Mouse (Mus musculus): ENCODE data around the gene Sult1b1. TPM values are rescaled to one million over a fixed set of nuclear protein-coding genes. Genes with fewer than 3 reads are reported as not detected.

Sult1b1 gene
- polyA plus RNA-seq (2015; fragmentation: Nextera tagmentation; extraction: Ambion mirVana): not detected in 2 replicates

DNA sequence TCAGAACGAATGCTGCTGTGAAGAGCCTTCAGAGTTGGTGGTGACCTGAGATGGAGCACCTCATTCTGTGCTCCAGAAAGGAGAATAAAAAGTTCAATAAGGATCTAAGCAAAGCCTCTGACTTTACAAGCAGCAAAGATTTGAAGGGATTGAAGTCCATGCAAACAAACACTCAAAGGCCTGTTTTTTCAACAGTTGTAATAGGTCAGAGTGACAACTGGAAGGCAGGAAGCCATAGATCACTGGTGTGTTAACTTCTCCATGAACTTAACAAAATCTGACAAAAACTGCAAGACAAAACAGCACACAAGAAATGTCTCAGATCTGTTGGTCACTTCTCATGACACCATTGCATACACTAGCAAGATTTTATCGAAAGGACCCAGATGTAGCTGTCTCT is at the start of gene Sult1b1:
Sult1b1 (minus strand) TSS at position 85 of the 400 bp plus-strand sequence.
- 95% methylated on average over 2 of the region's 2 CpGs for WGBS

GRCm38 (mm10) chr5:87580389-87580788 is 42.4 kb upstream of the Sult1b1 start:
- Histone ChIP-seq H3K9me3 (ENCODE audit: control insufficient read depth, low read length) (no peaks in the 10 kb centered on the region), H3K36me3 (ENCODE audit: control insufficient read depth, insufficient read depth, low read length) (no peaks in the 10 kb centered on the region), H3K27me3 (replicated peaks; ENCODE audit: control insufficient read depth, insufficient read depth, low read length) (no peaks in the 10 kb centered on the region), H3K4me3 (ENCODE audit: low read length) (no peak overlapping the region), H3K4me1 (ENCODE audit: control insufficient read depth, insufficient read depth, low read depth, low read length) (no peaks in the 10 kb centered on the region), H3K9ac (ENCODE audit: low read depth, low read length) (no peak overlapping the region), H3K4me2 (ENCODE audit: low read length) (no peak overlapping the region), H3K27ac (ENCODE audit: low read depth, low read length) (no peak overlapping the region)
- no peak for ATAC-seq
- 82% methylated on average over 1 of the region's 1 CpGs for WGBS

More for the DNA sequence above, at the start of gene Sult1b1:
- H3K9me3 ChIP-seq (ENCODE audit: control insufficient read depth, low read length): no peaks in the 10 kb centered on the region
- no peaks in the 10 kb centered on the region for H3K27me3 ChIP-seq (replicated peaks; ENCODE audit: control insufficient read depth, insufficient read depth, low read length)
- ATAC-seq: no peak
- H3K27ac ChIP-seq (ENCODE audit: low read depth, low read length): no peak within 1 kb of the TSS
- H3K4me2 ChIP-seq (ENCODE audit: low read length): no peak within 1 kb of the TSS
- H3K36me3 ChIP-seq (ENCODE audit: control insufficient read depth, insufficient read depth, low read length): no peaks in the 10 kb centered on the region
- no peak within 1 kb of the TSS for H3K4me3 ChIP-seq (ENCODE audit: low read length)
- no peak within 1 kb of the TSS for H3K9ac ChIP-seq (ENCODE audit: low read depth, low read length)
- no peaks in the 10 kb centered on the region for H3K4me1 ChIP-seq (ENCODE audit: control insufficient read depth, insufficient read depth, low read depth, low read length)

- no peak overlapping the region for H3K4me2 ChIP-seq (ENCODE audit: low read length)
- H3K9ac ChIP-seq (ENCODE audit: low read depth, low read length): no peak overlapping the region
- H3K4me1 ChIP-seq (ENCODE audit: control insufficient read depth, insufficient read depth, low read depth, low read length): no peaks in the 10 kb centered on the region
- no peak for ATAC-seq
- no peaks in the 10 kb centered on the region for H3K36me3 ChIP-seq (ENCODE audit: control insufficient read depth, insufficient read depth, low read length)
- H3K27me3 ChIP-seq (replicated peaks; ENCODE audit: control insufficient read depth, insufficient read depth, low read length): no peaks in the 10 kb centered on the region
- H3K27ac ChIP-seq (ENCODE audit: low read depth, low read length): no peak overlapping the region
- WGBS: 79% methylated on average over 1 of the region's 1 CpGs
- no peaks in the 10 kb centered on the region for H3K9me3 ChIP-seq (ENCODE audit: control insufficient read depth, low read length)
- H3K4me3 ChIP-seq (ENCODE audit: low read length): no peak overlapping the region
Observed at GRCm38 (mm10) chr5:87574174-87574573, 36.2 kb upstream of the Sult1b1 start.

- H3K9ac ChIP-seq (ENCODE audit: low read depth, low read length): no peak overlapping the region
- ATAC-seq: no peak
- no peaks in the 10 kb centered on the region for H3K4me1 ChIP-seq (ENCODE audit: control insufficient read depth, insufficient read depth, low read depth, low read length)
- H3K27ac ChIP-seq (ENCODE audit: low read depth, low read length): no peak overlapping the region
- no peaks in the 10 kb centered on the region for H3K36me3 ChIP-seq (ENCODE audit: control insufficient read depth, insufficient read depth, low read length)
- H3K9me3 ChIP-seq (ENCODE audit: control insufficient read depth, low read length): no peaks in the 10 kb centered on the region
- H3K4me2 ChIP-seq (ENCODE audit: low read length): no peak overlapping the region
- H3K27me3 ChIP-seq (replicated peaks; ENCODE audit: control insufficient read depth, insufficient read depth, low read length): no peaks in the 10 kb centered on the region
- no peak overlapping the region for H3K4me3 ChIP-seq (ENCODE audit: low read length)
- 69% methylated on average over 5 of the region's 5 CpGs for WGBS
Observed at GRCm38 (mm10) chr5:87573490-87573889, 35.5 kb upstream of the Sult1b1 start.

DNA sequence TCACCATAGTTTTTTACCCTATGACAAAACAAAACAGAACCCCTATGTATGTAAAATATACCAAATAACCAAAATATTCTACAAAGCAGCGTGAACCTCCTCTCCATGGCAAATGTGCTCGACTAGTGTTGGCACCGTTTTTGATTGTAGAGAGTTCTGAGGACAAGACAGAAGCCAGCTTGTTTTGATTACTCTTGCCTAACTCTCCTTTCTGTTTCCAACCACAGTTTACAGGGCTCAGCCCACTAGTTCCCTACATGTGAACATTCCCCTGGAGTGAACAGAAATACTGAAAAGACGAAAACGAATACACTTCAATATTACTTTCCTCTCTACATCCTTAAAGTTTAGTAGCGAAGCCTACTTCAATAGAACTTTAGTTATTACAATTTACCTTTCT is 34.8 kb upstream of the Sult1b1 start:
- Histone ChIP-seq H3K9ac (ENCODE audit: low read depth, low read length) (no peak overlapping the region), H3K9me3 (ENCODE audit: control insufficient read depth, low read length) (no peaks in the 10 kb centered on the region), H3K36me3 (ENCODE audit: control insufficient read depth, insufficient read depth, low read length) (no peaks in the 10 kb centered on the region), H3K4me3 (ENCODE audit: low read length) (no peak overlapping the region), H3K27me3 (replicated peaks; ENCODE audit: control insufficient read depth, insufficient read depth, low read length) (no peaks in the 10 kb centered on the region), H3K4me1 (ENCODE audit: control insufficient read depth, insufficient read depth, low read depth, low read length) (no peaks in the 10 kb centered on the region), H3K4me2 (ENCODE audit: low read length) (no peak overlapping the region), H3K27ac (ENCODE audit: low read depth, low read length) (no peak overlapping the region)
- ATAC-seq: no peak
- WGBS: 82% methylated on average over 6 of the region's 6 CpGs

- Histone ChIP-seq H3K9ac (ENCODE audit: low read depth, low read length) (no peak within 1 kb of the TSS), H3K27ac (ENCODE audit: low read depth, low read length) (no peak within 1 kb of the TSS), H3K4me1 (ENCODE audit: control insufficient read depth, insufficient read depth, low read depth, low read length) (no peaks in the 10 kb centered on the region), H3K4me3 (ENCODE audit: low read length) (no peak within 1 kb of the TSS), H3K9me3 (ENCODE audit: control insufficient read depth, low read length) (no peaks in the 10 kb centered on the region), H3K4me2 (ENCODE audit: low read length) (no peak within 1 kb of the TSS), H3K36me3 (ENCODE audit: control insufficient read depth, insufficient read depth, low read length) (no peaks in the 10 kb centered on the region), H3K27me3 (replicated peaks; ENCODE audit: control insufficient read depth, insufficient read depth, low read length) (no peaks in the 10 kb centered on the region)
- WGBS: 85% methylated on average over 5 of the region's 5 CpGs
- ATAC-seq: no peak
Observed at GRCm38 (mm10) chr5:87568845-87569244, 30.9 kb upstream of the Sult1b1 start, which contains the start of gene Sult1d1. TSS of gene Sult1d1 (minus strand) at chr5:87569027.

- H3K4me1 ChIP-seq (ENCODE audit: control insufficient read depth, insufficient read depth, low read depth, low read length): no peaks in the 10 kb centered on the region
- 85% methylated on average over 1 of the region's 1 CpGs for whole genome bisulfite sequencing
- no peak overlapping the region for H3K4me3 ChIP-seq (ENCODE audit: low read length)
- ATAC-seq: no peak
- H3K27me3 ChIP-seq (replicated peaks; ENCODE audit: control insufficient read depth, insufficient read depth, low read length): no peaks in the 10 kb centered on the region
- H3K9me3 ChIP-seq (ENCODE audit: control insufficient read depth, low read length): no peaks in the 10 kb centered on the region
- H3K36me3 ChIP-seq (ENCODE audit: control insufficient read depth, insufficient read depth, low read length): no peaks in the 10 kb centered on the region
- H3K27ac ChIP-seq (ENCODE audit: low read depth, low read length): no peak overlapping the region
- no peak overlapping the region for H3K9ac ChIP-seq (ENCODE audit: low read depth, low read length)
- no peak overlapping the region for H3K4me2 ChIP-seq (ENCODE audit: low read length)
Observed at GRCm38 (mm10) chr5:87567306-87567705, 29.3 kb upstream of the Sult1b1 start.

GRCm38 (mm10) chr5:87562966-87563365 is 25.0 kb upstream of the Sult1b1 start:
- Histone ChIP-seq H3K36me3 (ENCODE audit: control insufficient read depth, insufficient read depth, low read length) (no peaks in the 10 kb centered on the region), H3K9me3 (ENCODE audit: control insufficient read depth, low read length) (no peaks in the 10 kb centered on the region), H3K9ac (ENCODE audit: low read depth, low read length) (no peak overlapping the region), H3K27me3 (replicated peaks; ENCODE audit: control insufficient read depth, insufficient read depth, low read length) (no peaks in the 10 kb centered on the region), H3K4me1 (ENCODE audit: control insufficient read depth, insufficient read depth, low read depth, low read length) (no peaks in the 10 kb centered on the region), H3K4me2 (ENCODE audit: low read length) (no peak overlapping the region), H3K4me3 (ENCODE audit: low read length) (no peak overlapping the region), H3K27ac (ENCODE audit: low read depth, low read length) (no peak overlapping the region)
- no peak for ATAC-seq

GRCm38 (mm10) chr5:87562526-87562925 is 24.5 kb upstream of the Sult1b1 start:
- 83% methylated on average over 4 of the region's 4 CpGs for WGBS
- Histone ChIP-seq H3K9me3 (ENCODE audit: control insufficient read depth, low read length) (no peaks in the 10 kb centered on the region), H3K4me3 (ENCODE audit: low read length) (no peak overlapping the region), H3K4me2 (ENCODE audit: low read length) (no peak overlapping the region), H3K4me1 (ENCODE audit: control insufficient read depth, insufficient read depth, low read depth, low read length) (no peaks in the 10 kb centered on the region), H3K27ac (ENCODE audit: low read depth, low read length) (no peak overlapping the region), H3K9ac (ENCODE audit: low read depth, low read length) (no peak overlapping the region), H3K27me3 (replicated peaks; ENCODE audit: control insufficient read depth, insufficient read depth, low read length) (no peaks in the 10 kb centered on the region), H3K36me3 (ENCODE audit: control insufficient read depth, insufficient read depth, low read length) (no peaks in the 10 kb centered on the region)
- ATAC-seq: no peak

GRCm38 (mm10) chr5:87560145-87560544 is 22.1 kb upstream of the Sult1b1 start:
- no peaks in the 10 kb centered on the region for H3K4me1 ChIP-seq (ENCODE audit: control insufficient read depth, insufficient read depth, low read depth, low read length)

More at GRCm38 (mm10) chr5:87560145-87560544, 22.1 kb upstream of the Sult1b1 start:
- H3K36me3 ChIP-seq (ENCODE audit: control insufficient read depth, insufficient read depth, low read length): no peaks in the 10 kb centered on the region
- no peaks in the 10 kb centered on the region for H3K27me3 ChIP-seq (replicated peaks; ENCODE audit: control insufficient read depth, insufficient read depth, low read length)
- H3K4me2 ChIP-seq (ENCODE audit: low read length): no peak overlapping the region
- H3K9me3 ChIP-seq (ENCODE audit: control insufficient read depth, low read length): no peaks in the 10 kb centered on the region
- H3K4me3 ChIP-seq (ENCODE audit: low read length): no peak overlapping the region
- ATAC-seq: no peak
- no peak overlapping the region for H3K27ac ChIP-seq (ENCODE audit: low read depth, low read length)
- H3K9ac ChIP-seq (ENCODE audit: low read depth, low read length): no peak overlapping the region
- WGBS: 78% methylated on average over 5 of the region's 5 CpGs
